Mouse (Mus musculus) midbrain, embryonic 11.5 days (tissue): ENCODE measurements around the gene Sema3g. TPM values are rescaled to one million over a fixed set of nuclear protein-coding genes. Genes with fewer than 3 reads are reported as not detected.

Experiments used
- ATAC-seq: fragments of 200-750 bp; cut with Nextera tagmentation; 2 replicates; pipeline ENCODE4 v1.8.0; 2017; ENCODE audit warnings: moderate TSS enrichment, moderate library complexity; ENCODE audit not compliant: low FRiP score
- DNase-seq: peaks from one replicate; pipeline ENCODE4 v3.0.0; 2015; ENCODE audit warnings: low spot score; ENCODE audit errors: missing footprints
- H3K27ac ChIP-seq: fragments of 300-500 bp; sonication (generic); 2 replicates; pipeline ENCODE4 v1.5.1; 2014; ENCODE audit warnings: low read depth, low read length
- H3K27me3 ChIP-seq: fragments of 300-500 bp; sonication (generic); 2 replicates; pipeline ENCODE4 v1.6.1; 2014; ENCODE audit warnings: mild to moderate bottlenecking, low read length, moderate library complexity, mixed read lengths; ENCODE audit not compliant: control insufficient read depth, insufficient read depth
- H3K36me3 ChIP-seq: fragments of 300-500 bp; sonication (generic); 2 replicates; pipeline ENCODE4 v1.6.1; 2014; ENCODE audit warnings: mild to moderate bottlenecking, low read length, moderate library complexity, mixed read lengths; ENCODE audit not compliant: control insufficient read depth, insufficient read depth
- H3K4me1 ChIP-seq: fragments of 300-500 bp; sonication (generic); 2 replicates; pipeline ENCODE4 v1.6.1; 2014; ENCODE audit warnings: low read length; ENCODE audit not compliant: control insufficient read depth, insufficient read depth
- H3K4me2 ChIP-seq: fragments of 300-500 bp; sonication (generic); 2 replicates; pipeline ENCODE4 v1.6.1; 2014; ENCODE audit warnings: mild to moderate bottlenecking, moderate library complexity
- H3K4me3 ChIP-seq: fragments of 300-500 bp; sonication (generic); 2 replicates; pipeline ENCODE4 v1.5.1; 2014; ENCODE audit warnings: low read depth, low read length
- H3K9ac ChIP-seq: fragments of 300-500 bp; sonication (generic); 2 replicates; pipeline ENCODE4 v1.6.1; 2014; ENCODE audit warnings: low read length
- H3K9me3 ChIP-seq: fragments of 300-500 bp; sonication (generic); 2 replicates; pipeline ENCODE4 v1.6.1; 2016; ENCODE audit warnings: low read length; ENCODE audit not compliant: control insufficient read depth
- WGBS: fragments of 180-500 bp; shearing (Covaris S2); extraction: QIAGEN DNeasy Blood & Tissue Kit; methylation state at CpG from one replicate; pipeline ENCODE4 v1.1.7; 2014; 5-methylcytosine and 5-hydroxymethylcytosine counted together
- polyA plus RNA-seq: library from polyadenylated mRNA; unstranded; fragments of >200 nt; fragmentation: Nextera tagmentation; extraction: Ambion mirVana; gene quantifications from 2 replicates; pipeline ENCODE4 v1.2.1, GENCODE M21; 2014

Sema3g gene
- polyA plus RNA-seq, 1 experiment from 2014 or later: 0.37 TPM

GRCm38 (mm10) chr14:31204844-31205243 is 12.8 kb upstream of the Sema3g start:
- Histone ChIP-seq H3K9ac (peak overlapping the region; percentile 97), H3K36me3 (peaks cover 28% of the 10 kb centered on the region), H3K4me2 (peak overlapping the region; percentile 98), H3K27ac (no peak overlapping the region), H3K4me3 (peak overlapping the region; percentile 83), H3K27me3 (no peaks in the 10 kb centered on the region), H3K9me3 (no peaks in the 10 kb centered on the region), H3K4me1 (peaks cover 9% of the 10 kb centered on the region)
- WGBS: 89% methylated on average over 4 of the region's 4 CpGs
- DNase-seq (no peak), ATAC-seq (no peak)

GRCm38 (mm10) chr14:31205244-31205561 is 12.5 kb upstream of the Sema3g start:
- Histone ChIP-seq H3K27ac (peak overlapping the region; percentile 73; the same call in 1 of the 2 replicates), H3K36me3 (peaks cover 27% of the 10 kb centered on the region), H3K4me1 (peaks cover 9% of the 10 kb centered on the region), H3K4me3 (peak overlapping the region; percentile 83), H3K4me2 (peak overlapping the region; percentile 98), H3K9ac (peak overlapping the region; percentile 97), H3K27me3 (no peaks in the 10 kb centered on the region), H3K9me3 (no peaks in the 10 kb centered on the region)
- ATAC-seq (peak; percentile 12; the same call in 1 of the 2 replicates), DNase-seq (no peak)
- 31% methylated on average over 7 of the region's 8 CpGs for WGBS

- H3K27ac ChIP-seq: peak overlapping the region; percentile 73
- H3K4me2 ChIP-seq: peak overlapping the region; percentile 98
- WGBS: 1% methylated on average over 38 of the region's 39 CpGs
- peaks cover 24% of the 10 kb centered on the region for H3K36me3 ChIP-seq
- DNase-seq (peak; percentile 94), ATAC-seq (peak; percentile 75)
- peak overlapping the region; percentile 97 for H3K9ac ChIP-seq
- H3K4me3 ChIP-seq: peak overlapping the region; percentile 83
- no peaks in the 10 kb centered on the region for H3K27me3 ChIP-seq
- peaks cover 9% of the 10 kb centered on the region for H3K4me1 ChIP-seq
- H3K9me3 ChIP-seq: no peaks in the 10 kb centered on the region
These were observed 11.8 kb upstream of the Sema3g start for GRCm38 (mm10) chr14:31205562-31206467.

GRCm38 (mm10) chr14:31206472-31206981 is 11.1 kb upstream of the Sema3g start:
- Histone ChIP-seq H3K4me2 (peak overlapping the region; percentile 98), H3K4me3 (peak overlapping the region; percentile 83), H3K27ac (peak overlapping the region; percentile 73), H3K9ac (peak overlapping the region; percentile 97), H3K27me3 (no peaks in the 10 kb centered on the region), H3K4me1 (peaks cover 9% of the 10 kb centered on the region), H3K36me3 (peaks cover 21% of the 10 kb centered on the region), H3K9me3 (no peaks in the 10 kb centered on the region)
- under 1% methylated on average over 37 of the region's 48 CpGs for WGBS
- ATAC-seq: peak; percentile 79
- DNase-seq: peak; percentile 98

GRCm38 (mm10) chr14:31207070-31207830 is 10.4 kb upstream of the Sema3g start:
- Histone ChIP-seq H3K27me3 (no peaks in the 10 kb centered on the region), H3K9ac (peak overlapping the region; percentile 97), H3K4me2 (peak overlapping the region; percentile 98), H3K9me3 (no peaks in the 10 kb centered on the region), H3K4me3 (peak overlapping the region; percentile 83), H3K36me3 (peaks cover 16% of the 10 kb centered on the region), H3K4me1 (peaks cover 9% of the 10 kb centered on the region), H3K27ac (no peak overlapping the region)
- 83% methylated on average over 13 of the region's 13 CpGs for WGBS
- peak; percentile 49 for ATAC-seq
- no peak for DNase-seq

- Histone ChIP-seq H3K4me1 (peaks cover 9% of the 10 kb centered on the region), H3K27me3 (no peaks in the 10 kb centered on the region), H3K27ac (no peak within 1 kb of the TSS), H3K9me3 (no peaks in the 10 kb centered on the region), H3K4me2 (peak within 1 kb of the TSS; percentile 98), H3K36me3 (peaks cover 11% of the 10 kb centered on the region), H3K9ac (peak within 1 kb of the TSS; percentile 97; the same call in 1 of the 2 replicates), H3K4me3 (peak within 1 kb of the TSS; percentile 83)
- DNase-seq: no peak
- 84% methylated on average over 2 of the region's 2 CpGs for WGBS
- no peak for ATAC-seq
These were observed 9.6 kb upstream of the Sema3g start, which contains the start of gene Tnnc1 for GRCm38 (mm10) chr14:31208084-31208483. Tnnc1 (plus strand) TSS chr14:31208312.

GRCm38 (mm10) chr14:31209133-31209557 is 8.5 kb upstream of the Sema3g start:
- Histone ChIP-seq H3K36me3 (peaks cover 2% of the 10 kb centered on the region; the same call in 1 of the 2 replicates), H3K27me3 (no peaks in the 10 kb centered on the region), H3K4me2 (no peak overlapping the region), H3K4me1 (peaks cover 9% of the 10 kb centered on the region), H3K4me3 (no peak overlapping the region), H3K9ac (no peak overlapping the region), H3K9me3 (no peaks in the 10 kb centered on the region), H3K27ac (no peak overlapping the region)
- DNase-seq (no peak), ATAC-seq (no peak)
- 79% methylated on average over 4 of the region's 4 CpGs for WGBS

GRCm38 (mm10) chr14:31211854-31212253 is 5.8 kb upstream of the Sema3g start:
- no peaks in the 10 kb centered on the region for H3K9me3 ChIP-seq
- WGBS: 88% methylated on average over 6 of the region's 6 CpGs
- no peaks in the 10 kb centered on the region for H3K27me3 ChIP-seq
- H3K4me3 ChIP-seq: no peak overlapping the region
- DNase-seq (no peak), ATAC-seq (no peak)
- no peak overlapping the region for H3K27ac ChIP-seq
- no peak overlapping the region for H3K4me2 ChIP-seq
- 0 out of 2 replicates have a peak, but pooled peaks cover 2% of the 10 kb centered on the region for H3K4me1 ChIP-seq
- no peak overlapping the region for H3K9ac ChIP-seq
- no peaks in the 10 kb centered on the region for H3K36me3 ChIP-seq
